ENCODE assay signal across 8 mouse cellular contexts in the genomic region with DNA sequence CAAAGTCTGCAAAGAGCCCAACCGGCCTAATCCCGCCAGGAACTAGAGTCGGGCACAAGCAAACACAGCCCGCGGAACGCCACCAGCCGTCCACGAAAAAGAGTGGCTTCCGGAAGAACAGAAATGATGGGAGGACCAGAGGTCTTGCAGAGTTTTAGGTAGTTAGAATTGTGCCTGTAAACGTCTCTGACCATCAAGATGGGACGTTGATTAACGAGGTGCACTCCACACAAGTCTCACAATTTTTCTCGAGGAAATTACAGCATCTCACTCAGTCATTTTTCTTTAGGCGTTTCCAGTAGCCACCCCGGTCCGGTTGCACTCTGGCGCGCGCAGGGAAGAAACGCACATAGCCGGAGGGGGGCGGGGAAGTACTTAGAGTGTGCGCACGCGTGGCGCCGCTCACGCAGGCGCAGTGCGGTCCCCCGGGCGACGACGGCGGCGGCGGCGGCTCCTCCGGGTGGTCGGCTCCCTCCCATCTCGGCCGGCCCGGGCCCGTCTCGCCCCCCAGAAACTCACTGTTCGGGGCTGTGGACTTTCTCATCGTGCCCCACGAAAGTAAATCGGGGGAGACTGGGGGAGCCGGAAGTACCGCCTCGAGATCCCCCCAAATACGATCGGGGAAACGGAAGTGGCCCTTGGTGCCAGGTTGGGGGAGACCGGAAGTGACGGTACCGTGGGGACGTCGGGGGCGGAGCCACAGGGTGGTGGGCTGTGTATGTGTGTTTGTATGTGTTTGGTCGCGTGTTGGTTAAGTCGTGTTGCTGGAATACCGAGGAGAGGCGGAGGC. TPM values are rescaled to one million over a fixed set of nuclear protein-coding genes. Genes with fewer than 3 reads are reported as not detected.
DNase-seq lines count a peak whose midpoint lies in the region; ATAC-seq lines count a peak whose summit lies in the region.

Bag6 (plus strand) TSS at position 378 of the 790 bp plus-strand sequence.

- H3K27me3 ChIP-seq in hindbrain, embryonic 16.5 days (replicated peaks; ENCODE audit: control insufficient read depth, insufficient read depth, low read length): no peaks in the 10 kb centered on the region

- H3K4me3 ChIP-seq in hindbrain, embryonic 16.5 days (ENCODE audit: low read length): peak within 1 kb of the TSS; percentile 72
- peak within 1 kb of the TSS; percentile 88 for H3K4me3 ChIP-seq in macrophage (ENCODE audit: inconsistent target)

- H3K4me1 ChIP-seq in hindbrain, embryonic 16.5 days (ENCODE audit: control insufficient read depth, insufficient read depth, low read depth, low read length): peaks cover 16% of the 10 kb centered on the region

- under 1% methylated on average over 66 of the region's 66 CpGs for WGBS in hindbrain, embryonic 16.5 days
- WGBS in macrophage (ENCODE audit: missing documents): under 1% methylated on average over 63 of the region's 66 CpGs

- no peaks in the 10 kb centered on the region for H3K9me3 ChIP-seq in hindbrain, embryonic 16.5 days (ENCODE audit: control insufficient read depth, low read length)

- H3K4me2 ChIP-seq in hindbrain, embryonic 16.5 days (ENCODE audit: low read length): peak within 1 kb of the TSS; percentile 78

- H3K27ac ChIP-seq in hindbrain, embryonic 16.5 days (ENCODE audit: low read depth, low read length): peak within 1 kb of the TSS; percentile 92
- H3K27ac ChIP-seq in macrophage: peak within 1 kb of the TSS; percentile 88

- DNase-seq in T-cell, adult 2 months (ENCODE audit: low spot score): peak; percentile 95
- peak; percentile 92 to 94 for DNase-seq in cerebellum, postnatal 36 days
- DNase-seq in gastrocnemius, adult 18-20 months (ENCODE audit: low spot score): peak; percentile 93
- peak; percentile 94 for DNase-seq in left cerebral cortex, adult 18-20 months (ENCODE audit: low spot score in 2 of 2)
- DNase-seq in right cerebral cortex, adult 18-20 months: peak; percentile 92
- peak; percentile 68 for DNase-seq in urinary bladder, postnatal 10 days (ENCODE audit: low spot score)

- peaks cover 48% of the 10 kb centered on the region for H3K79me2 ChIP-seq in macrophage (ENCODE audit: inconsistent target)

- H3K36me3 ChIP-seq in hindbrain, embryonic 16.5 days (ENCODE audit: control insufficient read depth, insufficient read depth, low read length): peaks cover 8% of the 10 kb centered on the region
- peaks cover 22% of the 10 kb centered on the region for H3K36me3 ChIP-seq in macrophage (ENCODE audit: inconsistent target)

- H3K9ac ChIP-seq in hindbrain, embryonic 16.5 days (ENCODE audit: low read depth, low read length): peak within 1 kb of the TSS; percentile 71

- ATAC-seq in hindbrain, embryonic 16.5 days: peak; percentile 96

RNA-seq across cellular contexts. Expression of gene Bag6, which starts in this region (rescaled TPM):
- total RNA-seq in gastrocnemius, adult 18-20 months (2021): 100 to 1,000 TPM; 233 to 265 TPM
- polyA plus RNA-seq in hindbrain, embryonic 16.5 days (2015; fragmentation: Nextera tagmentation; extraction: Ambion mirVana): 50.9 and 65.2 TPM in 2 replicates
- 100 to 1,000 TPM; 294 to 308 TPM for total RNA-seq in left cerebral cortex, adult 18-20 months (2021)
- 100 to 1,000 TPM; 178 to 420 (median 314) TPM for total RNA-seq in macrophage (2018; cell fraction: chromatin; rRNA removed)
- 100 to 1,000 TPM; 119 to 180 (median 147) TPM for total RNA-seq in macrophage (2018; cell fraction: cytosol; rRNA removed)
- 100 to 1,000 TPM; 126 to 283 (median 188) TPM for total RNA-seq in macrophage (2018; cell fraction: nucleus; rRNA removed)
- 103 to 118 TPM (median 104 TPM) in 3 replicates for polyA plus RNA-seq in macrophage (2018)

Comparison
In these comparisons a context has a peak if more than half of its experiments do, and no peak if none do; other contexts are left out.
1. Peak in every context shown above with its lines: DNase-seq, ATAC-seq, H3K4me3 ChIP-seq and H3K27ac ChIP-seq.